Mouse (Mus musculus) myocyte (in vitro differentiated cells): Measurements from ENCODE around the gene Fam181a. TPM values are rescaled to one million over a fixed set of nuclear protein-coding genes. Genes with fewer than 3 reads are reported as not detected.

Experiments used
- H3K27me3 ChIP-seq: one replicate; pipeline ENCODE4 v1.6.1; 2011; ENCODE audit not compliant: control insufficient read depth, insufficient read depth, insufficient read length
- H3K36me3 ChIP-seq: one replicate; pipeline ENCODE4 v1.6.1; 2011; ENCODE audit not compliant: control insufficient read depth, insufficient read depth
- H3K4me2 ChIP-seq: one replicate; pipeline ENCODE4 v1.6.1; 2011; ENCODE audit warnings: low read depth, control low read depth
- H3K4me3 ChIP-seq: one replicate; pipeline ENCODE4 v1.5.1; 2011; ENCODE audit warnings: mild to moderate bottlenecking, control low read depth, moderate library complexity
- H3K79me2 ChIP-seq: one replicate; pipeline ENCODE4 v1.6.1; 2011; ENCODE audit not compliant: control insufficient read depth, insufficient read depth
- H3ac ChIP-seq: one replicate; pipeline ENCODE4 v1.6.1; 2011; ENCODE audit not compliant: control insufficient read depth, insufficient read length
- CEBPB ChIP-seq: IDR thresholded peaks from 2 replicates; pipeline ENCODE4 v1.6.1; 2011; ENCODE audit warnings: mild to moderate bottlenecking, moderate library complexity; ENCODE audit not compliant: poor library complexity, insufficient read depth, severe bottlenecking
- E2F4 ChIP-seq: IDR thresholded peaks from one replicate; pipeline ENCODE4 v1.6.1; 2011; ENCODE audit warnings: mild to moderate bottlenecking, control low read depth, moderate library complexity; ENCODE audit not compliant: insufficient read depth
- MAX ChIP-seq: IDR thresholded peaks from one replicate; pipeline ENCODE4 v1.6.1; 2011; ENCODE audit warnings: low read depth, mild to moderate bottlenecking, control low read depth
- MYOD1 ChIP-seq, 3 experiments: IDR thresholded peaks; one replicate each; pipeline ENCODE4 v1.6.1; 2011; ENCODE audit warnings: control low read depth in 2 of 3, low read depth in 2 of 3, mild to moderate bottlenecking in 2 of 3, moderate library complexity in 1 of 3; ENCODE audit not compliant: insufficient read length in 2 of 3, control insufficient read depth in 1 of 3
- MYOG ChIP-seq, 3 experiments: IDR thresholded peaks; one replicate each; pipeline ENCODE4 v1.6.1; 2011; ENCODE audit warnings: control low read depth in 2 of 3, low read depth in 2 of 3, mild to moderate bottlenecking in 2 of 3; ENCODE audit not compliant: insufficient read length in 2 of 3, control insufficient read depth in 1 of 3, insufficient read depth in 1 of 3
- POLR2A ChIP-seq: IDR thresholded peaks from one replicate; pipeline ENCODE4 v1.6.1; 2011; ENCODE audit warnings: low read depth, mild to moderate bottlenecking, control low read depth, moderate library complexity; ENCODE audit not compliant: insufficient read length
- POLR2AphosphoS2 ChIP-seq: IDR thresholded peaks from one replicate; pipeline ENCODE4 v1.6.1; 2011; ENCODE audit warnings: low read depth, control low read depth; ENCODE audit not compliant: insufficient read length
- REST ChIP-seq: IDR thresholded peaks from one replicate; pipeline ENCODE4 v1.6.1; 2011; ENCODE audit warnings: mild to moderate bottlenecking, control low read depth, moderate library complexity; ENCODE audit not compliant: insufficient read depth, insufficient read length
- SRF ChIP-seq: IDR thresholded peaks from one replicate; pipeline ENCODE4 v1.6.1; 2011; ENCODE audit warnings: low read depth; ENCODE audit not compliant: control insufficient read depth, insufficient read length
- TCF12 ChIP-seq: IDR thresholded peaks from one replicate; pipeline ENCODE4 v1.6.1; 2011; ENCODE audit warnings: mild to moderate bottlenecking, control low read depth; ENCODE audit not compliant: poor library complexity, insufficient read depth, severe bottlenecking
- TCF3 ChIP-seq: IDR thresholded peaks from one replicate; pipeline ENCODE4 v1.6.1; 2011; ENCODE audit warnings: low read depth, control low read depth; ENCODE audit not compliant: insufficient read length
- USF1 ChIP-seq: IDR thresholded peaks from one replicate; pipeline ENCODE4 v1.6.1; 2011; ENCODE audit warnings: low read depth, mild to moderate bottlenecking, control low read depth, moderate library complexity
- polyA plus RNA-seq: library from polyadenylated mRNA; unstranded; fragments of >200 nt; fragmentation: generic; extraction: Trizol; gene quantifications from one replicate; pipeline ENCODE4 v1.2.1, GENCODE M21; 2012; ENCODE audit warnings: missing spikeins

Gene Fam181a
- polyA plus RNA-seq, 1 experiment = not detected

GRCm38 (mm10) chr12:103343456-103343855, 32.7 kb downstream of the Fam181a start:
- Histone ChIP-seq H3K27me3 (no peaks in the 10 kb centered on the region), H3K36me3 (no peaks in the 10 kb centered on the region), H3K4me2 (no peak overlapping the region), H3ac (no peak overlapping the region), H3K79me2 (no peaks in the 10 kb centered on the region), H3K4me3 (no peak overlapping the region)
- TF ChIP-seq MAX (no peak), SRF (no peak), TCF12 (no peak), E2F4 (no peak), TCF3 (no peak), CEBPB (no peak), MYOG (IDR thresholded peaks at IDR 0.05; ENCODE audit: control insufficient read depth in 1 of 3, insufficient read depth in 1 of 3, insufficient read length in 2 of 3, low read depth in 2 of 3) (no peak), REST (no peak), USF1 (no peak), MYOD1 (IDR thresholded peaks at IDR 0.05; ENCODE audit: control insufficient read depth in 1 of 3, insufficient read length in 2 of 3, low read depth in 2 of 3) (no peak), POLR2AphosphoS2 (no peak), POLR2A (no peak)

GRCm38 (mm10) chr12:103344934-103345333, 34.2 kb downstream of the Fam181a start:
- Histone ChIP-seq H3K79me2 (no peaks in the 10 kb centered on the region), H3ac (no peak overlapping the region), H3K27me3 (no peaks in the 10 kb centered on the region), H3K4me3 (no peak overlapping the region), H3K36me3 (no peaks in the 10 kb centered on the region), H3K4me2 (no peak overlapping the region)
- TF ChIP-seq REST (no peak), SRF (no peak), POLR2A (no peak), POLR2AphosphoS2 (no peak)

- Histone ChIP-seq H3K4me2 (no peak overlapping the region), H3K79me2 (no peaks in the 10 kb centered on the region), H3K27me3 (no peaks in the 10 kb centered on the region), H3K36me3 (no peaks in the 10 kb centered on the region), H3ac (no peak overlapping the region), H3K4me3 (no peak overlapping the region)
- peak in 2 of 3 experiments; percentile 31 to 77 for TF ChIP-seq MYOD1 (IDR thresholded peaks at IDR 0.05; ENCODE audit: control insufficient read depth in 1 of 3, insufficient read length in 2 of 3, low read depth in 2 of 3)
- no peak for TF ChIP-seq USF1
- no peak for TF ChIP-seq E2F4
- no peak for TF ChIP-seq REST
- peak in 2 of 3 experiments; percentile 57 to 60 for TF ChIP-seq MYOG (IDR thresholded peaks at IDR 0.05; ENCODE audit: control insufficient read depth in 1 of 3, insufficient read depth in 1 of 3, insufficient read length in 2 of 3, low read depth in 2 of 3)
- no peak for TF ChIP-seq TCF12
Observed at GRCm38 (mm10) chr12:103346945-103347344, 36.2 kb downstream of the Fam181a start.

GRCm38 (mm10) chr12:103347406-103347805, 36.6 kb downstream of the Fam181a start:
- no peak overlapping the region for H3ac ChIP-seq
- no peaks in the 10 kb centered on the region for H3K79me2 ChIP-seq

GRCm38 (mm10) chr12:103348506-103348905, 37.7 kb downstream of the Fam181a start:
- Histone ChIP-seq H3K4me2 (no peak overlapping the region), H3ac (no peak overlapping the region), H3K36me3 (no peaks in the 10 kb centered on the region), H3K4me3 (no peak overlapping the region), H3K79me2 (no peaks in the 10 kb centered on the region), H3K27me3 (no peaks in the 10 kb centered on the region)
- no peak for TF ChIP-seq E2F4
- TF ChIP-seq MYOD1 (IDR thresholded peaks at IDR 0.05; ENCODE audit: control insufficient read depth in 1 of 3, insufficient read length in 2 of 3, low read depth in 2 of 3) = no peak
- TF ChIP-seq USF1 = no peak
- no peak for TF ChIP-seq TCF3
- TF ChIP-seq SRF = no peak
- no peak for TF ChIP-seq TCF12
- TF ChIP-seq MAX = no peak

More at GRCm38 (mm10) chr12:103347406-103347805, 36.6 kb downstream of the Fam181a start:
- Histone ChIP-seq H3K4me3 (no peak overlapping the region), H3K27me3 (no peaks in the 10 kb centered on the region), H3K4me2 (no peak overlapping the region), H3K36me3 (no peaks in the 10 kb centered on the region)
- TF ChIP-seq REST = no peak
- TF ChIP-seq CEBPB = no peak
- TF ChIP-seq TCF12 = no peak
- no peak for TF ChIP-seq MYOG (IDR thresholded peaks at IDR 0.05; ENCODE audit: control insufficient read depth in 1 of 3, insufficient read depth in 1 of 3, insufficient read length in 2 of 3, low read depth in 2 of 3)
- TF ChIP-seq MAX = no peak
- TF ChIP-seq USF1 = no peak
- TF ChIP-seq POLR2AphosphoS2 = no peak
- TF ChIP-seq TCF3 = no peak
- TF ChIP-seq MYOD1 (IDR thresholded peaks at IDR 0.05; ENCODE audit: control insufficient read depth in 1 of 3, insufficient read length in 2 of 3, low read depth in 2 of 3) = no peak
- TF ChIP-seq POLR2A = no peak
- TF ChIP-seq SRF = no peak
- no peak for TF ChIP-seq E2F4
